Mouse (Mus musculus): ENCODE data around the gene Gstp1. TPM values are rescaled to one million over a fixed set of nuclear protein-coding genes. Genes with fewer than 3 reads are reported as not detected.

Gene Gstp1
- total and polyA plus RNA-seq, 3 experiments: 356 to 490 (median 371) TPM

- Histone ChIP-seq H3K27me3 (ENCODE audit: control insufficient read depth, insufficient read depth, low read length) (no peaks in the 10 kb centered on the region), H3K4me3 (no peak within 1 kb of the TSS), H3K36me3 (ENCODE audit: control insufficient read depth, insufficient read depth, low read length) (no peaks in the 10 kb centered on the region), H3K79me2 (replicated peaks; ENCODE audit: control insufficient read depth, insufficient read depth, low read length) (no peaks in the 10 kb centered on the region), H3K4me1 (ENCODE audit: control insufficient read depth, insufficient read depth, low read length) (no peaks in the 10 kb centered on the region), H3K27ac (no peak within 1 kb of the TSS), H3K9ac (ENCODE audit: low read depth, low read length) (no peak within 1 kb of the TSS)
- 62% methylated on average over 5 of the region's 5 CpGs for WGBS
- no peak for TF ChIP-seq EP300 (IDR thresholded peaks at IDR 0.05; ENCODE audit: insufficient read depth, low read depth, low read length)
- TF ChIP-seq CTCF (IDR thresholded peaks at IDR 0.05): no peak
- TF ChIP-seq POLR2A (IDR thresholded peaks at IDR 0.05; ENCODE audit: insufficient read depth, low read depth, low read length): no peak
- no peak for DNase-seq
- intact Hi-C loops (cut with DNase I): no loop called here
These were observed 45.4 kb downstream of the Gstp1 start, which contains the start of gene Tbx10 for GRCm38 (mm10) chr19:3992416-3992815. TSS of gene Tbx10 (plus strand) at chr19:3992752.

DNA sequence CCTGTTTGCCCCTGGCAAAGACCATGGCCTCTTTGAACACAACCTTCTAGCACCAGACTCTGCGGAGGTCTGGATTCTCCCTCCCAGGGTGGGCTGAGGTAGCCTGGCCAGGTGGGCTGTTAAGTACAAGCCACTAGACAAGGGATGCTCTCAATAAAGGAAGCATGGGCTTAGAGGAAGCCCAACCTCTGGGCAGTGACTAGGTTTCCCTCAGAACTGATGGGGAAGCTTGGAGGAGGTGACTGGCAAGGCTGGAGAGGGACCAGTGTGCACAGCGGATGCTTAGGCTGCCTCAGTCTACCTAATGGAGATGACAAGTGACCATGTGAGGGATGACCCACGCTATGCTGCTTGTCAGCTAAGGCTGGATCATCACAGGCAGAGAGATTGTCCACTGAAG is 45.8 kb downstream of the Gstp1 start:
- 93% methylated on average over 3 of the region's 3 CpGs for WGBS
- H3K36me3 ChIP-seq (ENCODE audit: control insufficient read depth, insufficient read depth, low read length): no peaks in the 10 kb centered on the region
- H3K27me3 ChIP-seq (ENCODE audit: control insufficient read depth, insufficient read depth, low read length): no peaks in the 10 kb centered on the region
- H3K4me1 ChIP-seq (ENCODE audit: control insufficient read depth, insufficient read depth, low read length): peaks cover 4% of the 10 kb centered on the region
- no peak overlapping the region for H3K9ac ChIP-seq (ENCODE audit: low read depth, low read length)
- DNase-seq: no peak
- H3K27ac ChIP-seq: no peak overlapping the region
- intact Hi-C loops (cut with DNase I): no loop called here
- no peaks in the 10 kb centered on the region for H3K79me2 ChIP-seq (replicated peaks; ENCODE audit: control insufficient read depth, insufficient read depth, low read length)
- no peak overlapping the region for H3K4me3 ChIP-seq
- TF ChIP-seq CTCF (IDR thresholded peaks at IDR 0.05) (no peak), POLR2A (IDR thresholded peaks at IDR 0.05; ENCODE audit: insufficient read depth, low read depth, low read length) (no peak), EP300 (IDR thresholded peaks at IDR 0.05; ENCODE audit: insufficient read depth, low read depth, low read length) (no peak)

- TF ChIP-seq EP300 (IDR thresholded peaks at IDR 0.05; ENCODE audit: insufficient read depth, low read depth, low read length): no peak
- Histone ChIP-seq H3K4me3 (no peak overlapping the region), H3K27ac (no peak overlapping the region), H3K4me1 (ENCODE audit: control insufficient read depth, insufficient read depth, low read length) (peaks cover 8% of the 10 kb centered on the region), H3K9ac (ENCODE audit: low read depth, low read length) (no peak overlapping the region), H3K27me3 (ENCODE audit: control insufficient read depth, insufficient read depth, low read length) (no peaks in the 10 kb centered on the region), H3K36me3 (ENCODE audit: control insufficient read depth, insufficient read depth, low read length) (peaks cover 2% of the 10 kb centered on the region; the same call in 1 of the 2 replicates), H3K79me2 (replicated peaks; ENCODE audit: control insufficient read depth, insufficient read depth, low read length) (no peaks in the 10 kb centered on the region)
- intact Hi-C loops (cut with DNase I): no loop called here
- 95% methylated on average over 3 of the region's 3 CpGs for WGBS
- no peak for DNase-seq
These were observed 46.2 kb downstream of the Gstp1 start for GRCm38 (mm10) chr19:3991562-3991961.

GRCm38 (mm10) chr19:3990804-3991203 is 47.0 kb downstream of the Gstp1 start:
- H3K27ac ChIP-seq: no peak overlapping the region
- WGBS: 73% methylated on average over 6 of the region's 6 CpGs

GRCm38 (mm10) chr19:3988750-3989149 is 49.0 kb downstream of the Gstp1 start:
- WGBS: 88% methylated on average over 4 of the region's 4 CpGs
- no peaks in the 10 kb centered on the region for H3K79me2 ChIP-seq (replicated peaks; ENCODE audit: control insufficient read depth, insufficient read depth, low read length)
- intact Hi-C loops (cut with DNase I): loop anchor here (10.0 kb wide), 1 partner anchor 384 kb away; no protein-coding TSS in a partner anchor

More at GRCm38 (mm10) chr19:3990804-3991203, 47.0 kb downstream of the Gstp1 start:
- H3K9ac ChIP-seq (ENCODE audit: low read depth, low read length): no peak overlapping the region
- H3K36me3 ChIP-seq (ENCODE audit: control insufficient read depth, insufficient read depth, low read length): peaks cover 3% of the 10 kb centered on the region; the same call in 1 of the 2 replicates
- TF ChIP-seq EP300 (IDR thresholded peaks at IDR 0.05; ENCODE audit: insufficient read depth, low read depth, low read length) (no peak), CTCF (IDR thresholded peaks at IDR 0.05) (no peak), POLR2A (IDR thresholded peaks at IDR 0.05; ENCODE audit: insufficient read depth, low read depth, low read length) (no peak)
- intact Hi-C loops (cut with DNase I): no loop called here
- H3K4me3 ChIP-seq: no peak overlapping the region
- no peaks in the 10 kb centered on the region for H3K79me2 ChIP-seq (replicated peaks; ENCODE audit: control insufficient read depth, insufficient read depth, low read length)
- H3K4me1 ChIP-seq (ENCODE audit: control insufficient read depth, insufficient read depth, low read length): peaks cover 14% of the 10 kb centered on the region
- no peaks in the 10 kb centered on the region for H3K27me3 ChIP-seq (ENCODE audit: control insufficient read depth, insufficient read depth, low read length)
- DNase-seq: no peak

DNA sequence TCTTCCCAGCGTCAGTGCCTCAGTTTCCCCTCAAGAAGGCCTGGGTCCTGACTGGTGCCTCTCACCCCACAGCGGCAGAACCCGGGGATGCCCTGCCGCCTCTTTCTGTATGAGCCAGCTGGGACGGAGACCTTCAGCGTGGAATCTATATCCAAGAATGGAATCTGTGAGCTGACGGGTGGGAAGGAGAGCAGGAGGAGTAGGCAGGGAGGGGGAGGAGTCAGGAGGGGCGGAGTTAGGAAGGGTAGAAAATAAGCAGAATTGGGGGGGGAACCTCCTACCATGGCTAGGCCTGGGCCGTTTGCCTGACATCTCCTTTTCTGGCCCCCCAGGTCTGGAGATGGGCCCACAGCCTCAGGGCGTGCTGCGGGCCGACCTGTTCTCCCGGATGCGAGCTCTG is 49.7 kb downstream of the Gstp1 start:
- WGBS: 87% methylated on average over 14 of the region's 14 CpGs
- Histone ChIP-seq H3K79me2 (replicated peaks; ENCODE audit: control insufficient read depth, insufficient read depth, low read length) (no peaks in the 10 kb centered on the region), H3K27ac (no peak overlapping the region), H3K27me3 (ENCODE audit: control insufficient read depth, insufficient read depth, low read length) (no peaks in the 10 kb centered on the region), H3K4me1 (ENCODE audit: control insufficient read depth, insufficient read depth, low read length) (peaks cover 26% of the 10 kb centered on the region), H3K9ac (ENCODE audit: low read depth, low read length) (no peak overlapping the region), H3K36me3 (ENCODE audit: control insufficient read depth, insufficient read depth, low read length) (peaks cover 3% of the 10 kb centered on the region; the same call in 1 of the 2 replicates), H3K4me3 (no peak overlapping the region)
- intact Hi-C loops (cut with DNase I): loop anchor here (10.0 kb wide), 1 partner anchor 383 kb away; no protein-coding TSS in a partner anchor
- no peak for DNase-seq
- TF ChIP-seq CTCF (IDR thresholded peaks at IDR 0.05) (no peak), POLR2A (IDR thresholded peaks at IDR 0.05; ENCODE audit: insufficient read depth, low read depth, low read length) (no peak), EP300 (IDR thresholded peaks at IDR 0.05; ENCODE audit: insufficient read depth, low read depth, low read length) (no peak)

More at GRCm38 (mm10) chr19:3988750-3989149, 49.0 kb downstream of the Gstp1 start:
- Histone ChIP-seq H3K36me3 (ENCODE audit: control insufficient read depth, insufficient read depth, low read length) (peaks cover 3% of the 10 kb centered on the region; the same call in 1 of the 2 replicates), H3K27ac (no peak overlapping the region), H3K4me1 (ENCODE audit: control insufficient read depth, insufficient read depth, low read length) (peaks cover 26% of the 10 kb centered on the region), H3K9ac (ENCODE audit: low read depth, low read length) (no peak overlapping the region), H3K27me3 (ENCODE audit: control insufficient read depth, insufficient read depth, low read length) (no peaks in the 10 kb centered on the region), H3K4me3 (no peak overlapping the region)
- DNase-seq: no peak
- TF ChIP-seq CTCF (IDR thresholded peaks at IDR 0.05): peak; percentile 43
- no peak for TF ChIP-seq POLR2A (IDR thresholded peaks at IDR 0.05; ENCODE audit: insufficient read depth, low read depth, low read length)
- TF ChIP-seq EP300 (IDR thresholded peaks at IDR 0.05; ENCODE audit: insufficient read depth, low read depth, low read length): no peak
